Mouse (Mus musculus): ENCODE data around the gene Batf3. TPM values are rescaled to one million over a fixed set of nuclear protein-coding genes. Genes with fewer than 3 reads are reported as not detected.

The Batf3 gene
- 4.9 and 6.7 TPM in 2 replicates for polyA plus RNA-seq (2012; rRNA removed)

GRCm38 (mm10) chr1:191097802-191098747 lies at the start of gene Batf3:
Gene Batf3, plus strand, starts transcription at chr1:191097847.
- no peak for DNase-seq (ENCODE audit: low read depth)

GRCm38 (mm10) chr1:191053555-191053954 lies 44.1 kb upstream of the Batf3 start:
- DNase-seq (ENCODE audit: low read depth) = no peak

- DNase-seq (ENCODE audit: low read depth) = no peak
Measured at GRCm38 (mm10) chr1:191054870-191055532, 42.6 kb upstream of the Batf3 start.

GRCm38 (mm10) chr1:191055533-191055873 lies 42.1 kb upstream of the Batf3 start:
- DNase-seq (ENCODE audit: low read depth) = no peak

- DNase-seq (ENCODE audit: low read depth) = no peak
Measured at GRCm38 (mm10) chr1:191057461-191057860, 40.2 kb upstream of the Batf3 start.

- DNase-seq (ENCODE audit: low read depth) = no peak
Measured at GRCm38 (mm10) chr1:191062241-191062780, 35.3 kb upstream of the Batf3 start.

- DNase-seq (ENCODE audit: low read depth) = no peak
Measured at GRCm38 (mm10) chr1:191062781-191063485, 34.7 kb upstream of the Batf3 start, which contains the start of the genes Tatdn3 and Nsl1. Gene Tatdn3, minus strand, starts transcription at chr1:191062932. Gene Nsl1, plus strand, starts transcription at chr1:191063012.

- no peak for DNase-seq (ENCODE audit: low read depth)
Measured at GRCm38 (mm10) chr1:191063700-191064099, 33.9 kb upstream of the Batf3 start.

GRCm38 (mm10) chr1:191064535-191064934 lies 33.1 kb upstream of the Batf3 start:
- DNase-seq (ENCODE audit: low read depth) = no peak

- no peak for DNase-seq (ENCODE audit: low read depth)
Measured at GRCm38 (mm10) chr1:191065188-191065587, 32.5 kb upstream of the Batf3 start.

GRCm38 (mm10) chr1:191068377-191068776 lies 29.3 kb upstream of the Batf3 start:
- DNase-seq (ENCODE audit: low read depth) = no peak

GRCm38 (mm10) chr1:191070259-191070658 lies 27.4 kb upstream of the Batf3 start:
- DNase-seq (ENCODE audit: low read depth) = no peak

GRCm38 (mm10) chr1:191071613-191072012 lies 26.0 kb upstream of the Batf3 start:
- no peak for DNase-seq (ENCODE audit: low read depth)

GRCm38 (mm10) chr1:191072329-191072913 lies 25.2 kb upstream of the Batf3 start:
- DNase-seq (ENCODE audit: low read depth) = no peak

GRCm38 (mm10) chr1:191073001-191073400 lies 24.6 kb upstream of the Batf3 start:
- no peak for DNase-seq (ENCODE audit: low read depth)

GRCm38 (mm10) chr1:191073486-191073885 lies 24.2 kb upstream of the Batf3 start:
- no peak for DNase-seq (ENCODE audit: low read depth)

GRCm38 (mm10) chr1:191075199-191075883 lies 22.3 kb upstream of the Batf3 start:
- no peak for DNase-seq (ENCODE audit: low read depth)

- no peak for DNase-seq (ENCODE audit: low read depth)
Measured at GRCm38 (mm10) chr1:191083230-191083629, 14.4 kb upstream of the Batf3 start.

- no peak for DNase-seq (ENCODE audit: low read depth)
Measured at GRCm38 (mm10) chr1:191084951-191085559, 12.6 kb upstream of the Batf3 start.

- DNase-seq (ENCODE audit: low read depth) = no peak
Measured at GRCm38 (mm10) chr1:191085597-191085996, 12.1 kb upstream of the Batf3 start.
